Mouse (Mus musculus): ENCODE data around the gene Neurod2. TPM values are rescaled to one million over a fixed set of nuclear protein-coding genes. Genes with fewer than 3 reads are reported as not detected.

Gene Neurod2
- polyA plus RNA-seq, 1 experiment from 2014 or later = not detected

- no peaks in the 10 kb centered on the region for H3K36me3 ChIP-seq (ENCODE audit: inconsistent target)
- no peak overlapping the region for H3K4me3 ChIP-seq (ENCODE audit: inconsistent target)
- WGBS (ENCODE audit: missing documents) = 50% methylated on average over 1 of the region's 1 CpGs
- no peaks in the 10 kb centered on the region for H3K79me2 ChIP-seq (ENCODE audit: inconsistent target)
- no peak overlapping the region for H3K27ac ChIP-seq
These were observed 2.0 kb upstream of the Neurod2 start for GRCm38 (mm10) chr11:98331401-98331800.

GRCm38 (mm10) chr11:98330745-98331204, 1.3 kb upstream of the Neurod2 start:
- no peak overlapping the region for H3K4me3 ChIP-seq (ENCODE audit: inconsistent target)

GRCm38 (mm10) chr11:98329960-98330744, 704 bp upstream of the Neurod2 start:
- H3K27ac ChIP-seq = no peak overlapping the region
- no peaks in the 10 kb centered on the region for H3K36me3 ChIP-seq (ENCODE audit: inconsistent target)
- WGBS (ENCODE audit: missing documents) = 47% methylated on average over 9 of the region's 9 CpGs
- no peaks in the 10 kb centered on the region for H3K79me2 ChIP-seq (ENCODE audit: inconsistent target)
- H3K4me3 ChIP-seq (ENCODE audit: inconsistent target) = no peak overlapping the region

More at GRCm38 (mm10) chr11:98330745-98331204, 1.3 kb upstream of the Neurod2 start:
- H3K36me3 ChIP-seq (ENCODE audit: inconsistent target) = no peaks in the 10 kb centered on the region
- H3K79me2 ChIP-seq (ENCODE audit: inconsistent target) = no peaks in the 10 kb centered on the region
- whole genome bisulfite sequencing (ENCODE audit: missing documents) = 73% methylated on average over 2 of the region's 2 CpGs
- H3K27ac ChIP-seq = no peak overlapping the region

- H3K4me3 ChIP-seq (ENCODE audit: inconsistent target) = no peak overlapping the region
- H3K36me3 ChIP-seq (ENCODE audit: inconsistent target) = no peaks in the 10 kb centered on the region
- no peaks in the 10 kb centered on the region for H3K79me2 ChIP-seq (ENCODE audit: inconsistent target)
- H3K27ac ChIP-seq = no peak overlapping the region
- 4% methylated on average over 55 of the region's 56 CpGs for WGBS (ENCODE audit: missing documents)
These were observed 928 bp downstream of the Neurod2 start for GRCm38 (mm10) chr11:98328371-98329069.

GRCm38 (mm10) chr11:98328031-98328370, 1.4 kb downstream of the Neurod2 start:
- Histone ChIP-seq H3K27ac (no peak overlapping the region), H3K36me3 (ENCODE audit: inconsistent target) (no peaks in the 10 kb centered on the region), H3K4me3 (ENCODE audit: inconsistent target) (no peak overlapping the region), H3K79me2 (ENCODE audit: inconsistent target) (no peaks in the 10 kb centered on the region)
- 4% methylated on average over 21 of the region's 35 CpGs for WGBS (ENCODE audit: missing documents)

- WGBS (ENCODE audit: missing documents) = 3% methylated on average over 77 of the region's 97 CpGs
- no peak overlapping the region for H3K27ac ChIP-seq
- H3K36me3 ChIP-seq (ENCODE audit: inconsistent target) = no peaks in the 10 kb centered on the region
- no peaks in the 10 kb centered on the region for H3K79me2 ChIP-seq (ENCODE audit: inconsistent target)
- H3K4me3 ChIP-seq (ENCODE audit: inconsistent target) = no peak overlapping the region
These were observed 2.1 kb downstream of the Neurod2 start for GRCm38 (mm10) chr11:98327136-98328030.

GRCm38 (mm10) chr11:98326741-98327135, 2.7 kb downstream of the Neurod2 start:
- Histone ChIP-seq H3K27ac (no peak overlapping the region), H3K4me3 (ENCODE audit: inconsistent target) (no peak overlapping the region), H3K79me2 (ENCODE audit: inconsistent target) (no peaks in the 10 kb centered on the region), H3K36me3 (ENCODE audit: inconsistent target) (no peaks in the 10 kb centered on the region)
- WGBS (ENCODE audit: missing documents) = 1% methylated on average over 15 of the region's 19 CpGs

GRCm38 (mm10) chr11:98325821-98326218, 3.6 kb downstream of the Neurod2 start:
- 15% methylated on average over 10 of the region's 22 CpGs for WGBS (ENCODE audit: missing documents)
- Histone ChIP-seq H3K79me2 (ENCODE audit: inconsistent target) (no peaks in the 10 kb centered on the region), H3K4me3 (ENCODE audit: inconsistent target) (no peak overlapping the region), H3K27ac (no peak overlapping the region), H3K36me3 (ENCODE audit: inconsistent target) (no peaks in the 10 kb centered on the region)

GRCm38 (mm10) chr11:98325191-98325820, 4.1 kb downstream of the Neurod2 start:
- Histone ChIP-seq H3K36me3 (ENCODE audit: inconsistent target) (no peaks in the 10 kb centered on the region), H3K4me3 (ENCODE audit: inconsistent target) (no peak overlapping the region), H3K27ac (no peak overlapping the region), H3K79me2 (ENCODE audit: inconsistent target) (no peaks in the 10 kb centered on the region)
- WGBS (ENCODE audit: missing documents) = 8% methylated on average over 14 of the region's 14 CpGs

GRCm38 (mm10) chr11:98323933-98324332, 5.5 kb downstream of the Neurod2 start:
- H3K27ac ChIP-seq = no peak overlapping the region
- H3K79me2 ChIP-seq (ENCODE audit: inconsistent target) = no peaks in the 10 kb centered on the region
- H3K4me3 ChIP-seq (ENCODE audit: inconsistent target) = no peak overlapping the region
- WGBS (ENCODE audit: missing documents) = 2% methylated on average over 9 of the region's 9 CpGs
- H3K36me3 ChIP-seq (ENCODE audit: inconsistent target) = no peaks in the 10 kb centered on the region

- H3K36me3 ChIP-seq (ENCODE audit: inconsistent target) = no peaks in the 10 kb centered on the region
- no peak overlapping the region for H3K4me3 ChIP-seq (ENCODE audit: inconsistent target)
- no peaks in the 10 kb centered on the region for H3K79me2 ChIP-seq (ENCODE audit: inconsistent target)
- WGBS (ENCODE audit: missing documents) = 10% methylated on average over 10 of the region's 10 CpGs
- no peak overlapping the region for H3K27ac ChIP-seq
These were observed 6.1 kb downstream of the Neurod2 start for GRCm38 (mm10) chr11:98323136-98323866.

- H3K4me3 ChIP-seq (ENCODE audit: inconsistent target) = no peak overlapping the region
- 11% methylated on average over 1 of the region's 1 CpGs for WGBS (ENCODE audit: missing documents)
- no peaks in the 10 kb centered on the region for H3K36me3 ChIP-seq (ENCODE audit: inconsistent target)
- no peak overlapping the region for H3K27ac ChIP-seq
- H3K79me2 ChIP-seq (ENCODE audit: inconsistent target) = no peaks in the 10 kb centered on the region
These were observed 7.3 kb downstream of the Neurod2 start for GRCm38 (mm10) chr11:98322159-98322558.

- 13% methylated on average over 5 of the region's 5 CpGs for WGBS (ENCODE audit: missing documents)
- H3K27ac ChIP-seq = no peak overlapping the region
- no peak overlapping the region for H3K4me3 ChIP-seq (ENCODE audit: inconsistent target)
- no peaks in the 10 kb centered on the region for H3K36me3 ChIP-seq (ENCODE audit: inconsistent target)
- no peaks in the 10 kb centered on the region for H3K79me2 ChIP-seq (ENCODE audit: inconsistent target)
These were observed 7.8 kb downstream of the Neurod2 start for GRCm38 (mm10) chr11:98321677-98322003.
